Mouse (Mus musculus) lung, adult 10 weeks (tissue): ENCODE data around the gene Olfr33. TPM values are rescaled to one million over a fixed set of nuclear protein-coding genes. Genes with fewer than 3 reads are reported as not detected.

Experiments used
- polyA plus RNA-seq: library from polyadenylated mRNA; stranded (reverse); fragments of 350-450 nt; fragmentation: Illumina TruSeq; extraction: RNeasy Lipid Tissue Mini Kit (QIAGEN cat#74804); gene quantifications from one replicate; pipeline ENCODE4 v1.2.3, GENCODE M21; 2014; ENCODE audit warnings: low read depth, low replicate concordance; ENCODE audit not compliant: insufficient read depth

Gene Olfr33
- not detected for polyA plus RNA-seq

GRCm38 (mm10) chr7:102718970-102719369, at the start of gene Olfr33:
TSS of gene Olfr33 (minus strand) at chr7:102719070.

GRCm38 (mm10) chr7:102759266-102759665, 40.4 kb upstream of the Olfr33 start, which contains the start of the genes Olfr560 and Olfr78:
TSS of gene Olfr560 (minus strand) at chr7:102759366.
TSS of gene Olfr78 (minus strand) at chr7:102759471.

GRCm38 (mm10) chr7:102727391-102727790, 8.5 kb upstream of the Olfr33 start, which contains the start of gene Olfr559:
TSS of gene Olfr559 (minus strand) at chr7:102727491.

GRCm38 (mm10) chr7:102701915-102702314, 17.0 kb downstream of the Olfr33 start, which contains the start of gene Olfr558:
TSS of gene Olfr558 (plus strand) at chr7:102702215.

GRCm38 (mm10) chr7:102695358-102696125, 23.3 kb downstream of the Olfr33 start, which contains the start of gene Olfr557:
TSS of gene Olfr557 (plus strand) at chr7:102695910.

GRCm38 (mm10) chr7:102686944-102687501, 31.8 kb downstream of the Olfr33 start, which contains the start of gene Trim68:
TSS of gene Trim68 (minus strand) at chr7:102687327.

GRCm38 (mm10) chr7:102664599-102664998, 54.3 kb downstream of the Olfr33 start, which contains the start of gene Olfr556:
TSS of gene Olfr556 (plus strand) at chr7:102664899.

Other genes with a start within 250 kb of the Olfr33 start
- gene Olfr543, start 237.4 kb downstream of the Olfr33 start, polyA plus RNA-seq = not detected
- not detected for gene Olfr544, start 230.8 kb downstream of the Olfr33 start, polyA plus RNA-seq
- gene Olfr545, start 219.5 kb downstream of the Olfr33 start, polyA plus RNA-seq = not detected
- gene Olfr547, start 184.3 kb downstream of the Olfr33 start, polyA plus RNA-seq = not detected
- not detected for gene Olfr548-ps1, start 178.2 kb downstream of the Olfr33 start, polyA plus RNA-seq
- gene Olfr549, start 169.2 kb downstream of the Olfr33 start, polyA plus RNA-seq = not detected
- 9.4 TPM for gene Trim21, start 153.6 kb downstream of the Olfr33 start, polyA plus RNA-seq
- gene Olfr550, start 147.6 kb downstream of the Olfr33 start, polyA plus RNA-seq = 1.3 TPM
- not detected for gene Olfr551, start 127.2 kb downstream of the Olfr33 start, polyA plus RNA-seq
- gene Olfr552, start 121.3 kb downstream of the Olfr33 start, polyA plus RNA-seq = not detected
- not detected for gene Olfr553, start 100.9 kb downstream of the Olfr33 start, polyA plus RNA-seq
- gene Olfr554, start 80.6 kb downstream of the Olfr33 start, polyA plus RNA-seq = not detected
- gene Olfr555, start 60.2 kb downstream of the Olfr33 start, polyA plus RNA-seq = not detected
- not detected for gene Olfr556, start 54.2 kb downstream of the Olfr33 start, polyA plus RNA-seq
- gene Trim68, start 31.7 kb downstream of the Olfr33 start, polyA plus RNA-seq = 7.2 TPM
- not detected for gene Olfr557, start 23.2 kb downstream of the Olfr33 start, polyA plus RNA-seq
- 0.21 TPM for gene Olfr558, start 16.9 kb downstream of the Olfr33 start, polyA plus RNA-seq
- not detected for gene Olfr559, start 8.4 kb upstream of the Olfr33 start, polyA plus RNA-seq
- not detected for gene Olfr560, start 40.3 kb upstream of the Olfr33 start, polyA plus RNA-seq
- gene Olfr78, start 40.4 kb upstream of the Olfr33 start, polyA plus RNA-seq = not detected
- not detected for gene Olfr561, start 52.2 kb upstream of the Olfr33 start, polyA plus RNA-seq
- not detected for gene Olfr564, start 84.4 kb upstream of the Olfr33 start, polyA plus RNA-seq
- not detected for gene Olfr566, start 139.7 kb upstream of the Olfr33 start, polyA plus RNA-seq
- not detected for gene Olfr568, start 158.1 kb upstream of the Olfr33 start, polyA plus RNA-seq
- gene Olfr569, start 171.8 kb upstream of the Olfr33 start, polyA plus RNA-seq = not detected
- gene Olfr570, start 175.5 kb upstream of the Olfr33 start, polyA plus RNA-seq = not detected
- gene Olfr571, start 198.5 kb upstream of the Olfr33 start, polyA plus RNA-seq = not detected
- not detected for gene Olfr572, start 205.3 kb upstream of the Olfr33 start, polyA plus RNA-seq
- gene Olfr573-ps1, start 223.5 kb upstream of the Olfr33 start, polyA plus RNA-seq = not detected
- not detected for gene Olfr574, start 229.4 kb upstream of the Olfr33 start, polyA plus RNA-seq
- gene Olfr575, start 239.7 kb upstream of the Olfr33 start, polyA plus RNA-seq = not detected
- gene Olfr576, start 243.6 kb upstream of the Olfr33 start, polyA plus RNA-seq = not detected